Mouse (Mus musculus) hindbrain, embryonic 10.5 days (tissue): ENCODE measurements around the gene Fbxl5. TPM values are rescaled to one million over a fixed set of nuclear protein-coding genes. Genes with fewer than 3 reads are reported as not detected.

Experiments used
- DNase-seq: peaks from one replicate; pipeline ENCODE4 v3.0.0-alpha.2; 2017; ENCODE audit warnings: low spot score
- H3K27ac ChIP-seq: fragments of 300-500 bp; sonication (generic); 2 replicates; pipeline ENCODE4 v1.5.1; 2016; ENCODE audit warnings: mild to moderate bottlenecking, moderate library complexity
- H3K27me3 ChIP-seq: fragments of 300-500 bp; sonication (generic); 2 replicates; pipeline ENCODE4 v1.6.1; 2016; ENCODE audit warnings: mild to moderate bottlenecking; ENCODE audit not compliant: poor library complexity, insufficient read depth, severe bottlenecking
- H3K36me3 ChIP-seq: fragments of 300-500 bp; sonication (generic); 2 replicates; pipeline ENCODE4 v1.6.1; 2016; ENCODE audit warnings: mild to moderate bottlenecking, moderate library complexity
- H3K4me1 ChIP-seq: fragments of 300-500 bp; sonication (generic); replicated peaks from 2 replicates; pipeline ENCODE4 v1.6.1; 2016; ENCODE audit warnings: mild to moderate bottlenecking
- H3K4me3 ChIP-seq: fragments of 300-500 bp; sonication (generic); 2 replicates; pipeline ENCODE4 v1.5.1; 2016; ENCODE audit warnings: mild to moderate bottlenecking, moderate library complexity
- H3K9me3 ChIP-seq: fragments of 300-500 bp; sonication (generic); 2 replicates; pipeline ENCODE4 v1.6.1; 2016; ENCODE audit warnings: mild to moderate bottlenecking, moderate library complexity
- WGBS: fragments of 180-500 bp; shearing (Covaris S2); methylation state at CpG from one replicate; pipeline ENCODE4 v1.1.7; 2016; 5-methylcytosine and 5-hydroxymethylcytosine counted together
- polyA plus RNA-seq: library from polyadenylated mRNA; unstranded; fragments of >200 nt; fragmentation: Nextera tagmentation; extraction: Ambion mirVana; gene quantifications from 2 replicates; pipeline ENCODE4 v1.2.1, GENCODE M21; 2016

The Fbxl5 gene
- polyA plus RNA-seq, 1 experiment from 2014 or later: 47.5 TPM

GRCm38 (mm10) chr5:43799530-43799929 is 21.9 kb downstream of the Fbxl5 start:
- no peak overlapping the region for H3K27ac ChIP-seq
- no peaks in the 10 kb centered on the region for H3K9me3 ChIP-seq
- 88% methylated on average over 5 of the region's 5 CpGs for WGBS
- DNase-seq: no peak
- H3K4me3 ChIP-seq: no peak overlapping the region
- H3K36me3 ChIP-seq: no peaks in the 10 kb centered on the region
- H3K27me3 ChIP-seq: no peaks in the 10 kb centered on the region
- H3K4me1 ChIP-seq: no peaks in the 10 kb centered on the region; the same call in 1 of the 2 replicates

GRCm38 (mm10) chr5:43792354-43792753 is 29.1 kb downstream of the Fbxl5 start:
- H3K27ac ChIP-seq: no peak overlapping the region
- no peaks in the 10 kb centered on the region for H3K4me1 ChIP-seq
- no peaks in the 10 kb centered on the region for H3K36me3 ChIP-seq
- H3K9me3 ChIP-seq: no peaks in the 10 kb centered on the region
- DNase-seq: no peak
- no peak overlapping the region for H3K4me3 ChIP-seq
- WGBS: 84% methylated on average over 5 of the region's 5 CpGs
- H3K27me3 ChIP-seq: no peaks in the 10 kb centered on the region

- no peaks in the 10 kb centered on the region for H3K27me3 ChIP-seq
- no peaks in the 10 kb centered on the region for H3K36me3 ChIP-seq
- H3K9me3 ChIP-seq: no peaks in the 10 kb centered on the region
- WGBS: 82% methylated on average over 9 of the region's 9 CpGs
- H3K4me3 ChIP-seq: no peak overlapping the region
- H3K27ac ChIP-seq: no peak overlapping the region
- no peaks in the 10 kb centered on the region for H3K4me1 ChIP-seq
- DNase-seq: no peak
Observed at GRCm38 (mm10) chr5:43787976-43788752, 33.3 kb downstream of the Fbxl5 start.

GRCm38 (mm10) chr5:43786607-43787006 is 34.8 kb downstream of the Fbxl5 start:
- Histone ChIP-seq H3K4me3 (no peak overlapping the region), H3K27me3 (no peaks in the 10 kb centered on the region), H3K36me3 (no peaks in the 10 kb centered on the region), H3K9me3 (no peaks in the 10 kb centered on the region), H3K27ac (no peak overlapping the region), H3K4me1 (peaks cover 7% of the 10 kb centered on the region)
- no peak for DNase-seq
- 92% methylated on average over 4 of the region's 4 CpGs for WGBS

- Histone ChIP-seq H3K4me3 (no peak overlapping the region), H3K4me1 (peaks cover 18% of the 10 kb centered on the region), H3K36me3 (peaks cover 6% of the 10 kb centered on the region), H3K27me3 (no peaks in the 10 kb centered on the region), H3K27ac (no peak overlapping the region), H3K9me3 (no peaks in the 10 kb centered on the region)
- no peak for DNase-seq
- 91% methylated on average over 2 of the region's 2 CpGs for WGBS
Observed at GRCm38 (mm10) chr5:43783996-43784395, 37.4 kb downstream of the Fbxl5 start.

- WGBS: 4% methylated on average over 82 of the region's 82 CpGs
- Histone ChIP-seq H3K9me3 (no peaks in the 10 kb centered on the region), H3K4me3 (peak overlapping the region; percentile 86), H3K36me3 (peaks cover 11% of the 10 kb centered on the region), H3K27ac (peak overlapping the region; percentile 99), H3K4me1 (peaks cover 18% of the 10 kb centered on the region), H3K27me3 (no peaks in the 10 kb centered on the region)
- peak; percentile 84 for DNase-seq
Observed at GRCm38 (mm10) chr5:43781977-43782930, 39.2 kb downstream of the Fbxl5 start.

GRCm38 (mm10) chr5:43781423-43781976 is 39.9 kb downstream of the Fbxl5 start:
- Histone ChIP-seq H3K9me3 (no peaks in the 10 kb centered on the region), H3K27ac (peak overlapping the region; percentile 99), H3K4me3 (peak overlapping the region; percentile 86), H3K4me1 (peaks cover 24% of the 10 kb centered on the region), H3K27me3 (no peaks in the 10 kb centered on the region), H3K36me3 (peaks cover 11% of the 10 kb centered on the region)
- WGBS: under 1% methylated on average over 51 of the region's 61 CpGs
- DNase-seq: no peak

DNA sequence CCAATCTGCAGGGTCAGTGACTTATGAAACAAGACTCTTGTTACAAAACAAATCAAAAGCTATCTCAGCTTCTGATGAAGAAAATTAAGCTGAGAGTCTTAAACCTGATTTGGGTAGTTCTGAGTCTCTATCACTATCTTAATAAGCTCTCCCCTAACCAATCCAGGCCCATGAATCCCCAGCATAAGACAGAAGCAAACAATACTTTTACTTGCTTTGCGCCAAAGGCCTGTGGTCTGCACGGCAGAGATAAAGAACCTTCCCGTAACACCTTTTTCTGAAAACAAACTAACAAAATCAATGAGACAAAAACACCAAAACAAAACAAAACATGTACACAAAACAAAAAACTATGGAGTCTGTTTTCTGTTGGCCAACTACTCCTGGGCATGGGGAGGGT is 42.9 kb downstream of the Fbxl5 start:
- Histone ChIP-seq H3K9me3 (no peaks in the 10 kb centered on the region), H3K4me3 (no peak overlapping the region), H3K27me3 (no peaks in the 10 kb centered on the region), H3K27ac (no peak overlapping the region), H3K36me3 (peaks cover 11% of the 10 kb centered on the region), H3K4me1 (peaks cover 25% of the 10 kb centered on the region)
- WGBS: 97% methylated on average over 3 of the region's 3 CpGs
- DNase-seq: no peak

DNA sequence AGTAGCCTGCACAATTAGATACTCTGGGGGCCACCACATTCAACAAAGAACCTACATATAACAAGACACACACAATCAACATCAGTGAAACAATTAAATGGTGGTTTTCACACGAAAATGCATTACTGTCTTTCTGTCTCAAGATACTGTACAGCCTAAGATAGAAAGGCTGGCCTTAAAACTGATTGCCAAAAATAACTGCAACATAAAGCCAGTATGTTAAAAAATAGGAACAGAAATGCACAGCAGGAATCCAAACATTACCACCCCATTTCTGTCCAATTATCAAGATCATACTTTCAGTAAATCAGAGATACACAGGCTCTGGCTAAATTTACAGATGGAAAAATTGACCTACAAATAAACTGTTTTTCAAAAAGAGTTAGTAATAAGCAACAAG is 44.4 kb downstream of the Fbxl5 start:
- peaks cover 18% of the 10 kb centered on the region for H3K36me3 ChIP-seq
- H3K27me3 ChIP-seq: no peaks in the 10 kb centered on the region
- H3K4me3 ChIP-seq: no peak overlapping the region
- no peaks in the 10 kb centered on the region for H3K9me3 ChIP-seq
- WGBS: 58% methylated on average over 1 of the region's 1 CpGs
- peaks cover 18% of the 10 kb centered on the region for H3K4me1 ChIP-seq
- DNase-seq: no peak
- H3K27ac ChIP-seq: no peak overlapping the region

GRCm38 (mm10) chr5:43776407-43776806 is 45.0 kb downstream of the Fbxl5 start:
- Histone ChIP-seq H3K27ac (no peak overlapping the region), H3K9me3 (no peaks in the 10 kb centered on the region), H3K4me3 (no peak overlapping the region), H3K4me1 (peaks cover 18% of the 10 kb centered on the region), H3K36me3 (peaks cover 20% of the 10 kb centered on the region), H3K27me3 (no peaks in the 10 kb centered on the region)
- DNase-seq: no peak

- H3K27ac ChIP-seq: no peak overlapping the region
- WGBS: 96% methylated on average over 3 of the region's 3 CpGs
- H3K27me3 ChIP-seq: no peaks in the 10 kb centered on the region
- H3K36me3 ChIP-seq: peaks cover 49% of the 10 kb centered on the region
- H3K4me1 ChIP-seq: 0 out of 2 replicates have a peak, but pooled peaks cover 2% of the 10 kb centered on the region
- no peak overlapping the region for H3K4me3 ChIP-seq
- no peak for DNase-seq
- no peaks in the 10 kb centered on the region for H3K9me3 ChIP-seq
Observed at GRCm38 (mm10) chr5:43771555-43771954, 49.9 kb downstream of the Fbxl5 start.

- Histone ChIP-seq H3K4me1 (no peaks in the 10 kb centered on the region), H3K36me3 (peaks cover 56% of the 10 kb centered on the region), H3K27ac (no peak overlapping the region), H3K4me3 (no peak overlapping the region), H3K27me3 (no peaks in the 10 kb centered on the region), H3K9me3 (no peaks in the 10 kb centered on the region)
- WGBS: 89% methylated on average over 3 of the region's 3 CpGs
- no peak for DNase-seq
Observed at GRCm38 (mm10) chr5:43770618-43771354, 50.7 kb downstream of the Fbxl5 start.
